Mouse (Mus musculus) Patski (cell line): ENCODE measurements at regions not wholly inside any gene's neighbourhood (a gene's known extent, or its start where the extent isn't known, plus 50 kb on each side); places are given as distances from the start of the nearest gene placed in this dataset.

ENCODE experiments used
- ATAC-seq: fragments of 100-300 bp; one replicate; pipeline ENCODE4 v1.8.0; 2021
- CTCF ChIA-PET: fragments of 350-600 bp; sonication (Branson Sonifier 250); formaldehyde crosslinking; loops from one replicate; lab custom pipeline; 2022; ENCODE audit warnings: inconsistent platforms; lab: Charles Lee
- POLR2A ChIA-PET: fragments of 350-600 bp; sonication (Branson Sonifier 250); formaldehyde crosslinking; loops from one replicate; lab custom pipeline; 2022; ENCODE audit warnings: antibody characterized with exemption, inconsistent platforms; lab: Charles Lee
- DNase-seq: peaks from one replicate; pipeline ENCODE4 v3.0.0-alpha.2; 2011; ENCODE audit warnings: low read depth, low spot score
- H3K27me3 ChIP-seq: fragments of 371-371 bp; one replicate; pipeline ENCODE4 v1.5.1; 2021
- CTCF ChIP-seq: fragments of 100-300 bp; IDR thresholded peaks from one replicate; pipeline ENCODE4 v1.5.1; 2021
- in situ Hi-C: fragments of 300-500 bp; cut with MboI; formaldehyde crosslinking; loops from 3 replicates; pipeline ENCODE4 v1.11.1; 2018; ENCODE audit warnings: low pct_unique_long_range_greater_than_20kb, mixed read lengths

DNA sequence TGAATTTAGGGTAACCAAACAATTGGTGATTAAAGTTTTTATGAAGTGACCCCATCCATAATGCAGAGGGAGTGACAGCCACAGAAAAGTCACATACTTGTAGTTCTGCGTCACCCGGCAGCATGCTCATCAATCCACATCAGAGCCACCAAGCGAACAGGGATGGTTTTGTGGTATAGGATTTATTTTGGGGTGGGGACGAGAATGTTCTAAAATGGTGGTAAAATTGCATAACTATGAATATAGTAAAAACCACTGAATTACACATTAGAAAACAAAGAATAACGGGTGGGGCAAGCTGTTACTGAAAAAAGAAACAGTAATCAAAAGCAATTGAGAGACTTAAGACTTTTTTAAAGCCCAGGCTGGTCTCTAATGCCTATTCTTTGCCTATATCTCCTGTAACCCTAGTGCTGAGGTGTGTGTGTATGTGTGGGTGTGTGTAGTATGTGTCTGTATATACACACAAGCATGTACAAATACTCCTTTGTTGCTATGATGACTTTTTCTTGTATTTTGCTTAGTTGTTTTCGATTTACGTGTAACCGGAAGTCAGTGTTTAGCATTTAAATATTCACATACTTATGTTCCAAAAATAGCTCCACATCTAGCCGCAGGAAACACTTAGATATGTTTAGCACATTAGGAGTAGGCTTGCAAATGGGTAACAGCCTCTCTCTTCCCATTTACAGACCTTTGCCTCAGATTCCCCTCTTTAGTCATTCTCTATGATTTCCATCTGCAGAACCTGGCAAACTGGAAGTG is 57.4 kb upstream of the Jak2 start:
- ChIA-PET CTCF (no interaction called here), POLR2A (no interaction called here)
- H3K27me3 ChIP-seq: peaks cover 4% of the 10 kb centered on the region
- ATAC-seq: no peak
- in situ Hi-C loops: no loop called here
- DNase-seq: no peak
- no peak for TF ChIP-seq CTCF

DNA sequence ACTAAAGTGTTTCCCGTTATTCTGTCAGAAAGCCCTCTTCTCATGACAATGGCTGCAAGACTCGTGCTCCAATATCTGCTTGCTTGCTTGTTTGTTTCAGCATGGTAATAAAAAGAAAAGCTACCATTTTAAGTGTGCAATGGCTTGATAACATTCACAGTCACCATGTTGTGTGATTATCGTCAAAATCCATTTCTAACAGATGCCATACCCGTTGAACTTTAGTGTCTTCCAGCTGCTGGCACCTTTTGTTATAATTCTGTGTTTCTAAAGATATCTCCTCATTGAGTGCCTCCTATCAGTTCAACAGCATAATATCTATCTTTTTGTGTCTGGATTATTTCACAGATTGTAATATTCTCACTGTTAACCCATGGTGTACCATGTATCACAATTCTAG is 55.4 kb upstream of the Jak2 start:
- H3K27me3 ChIP-seq: peaks cover 4% of the 10 kb centered on the region
- ChIA-PET POLR2A (no interaction called here), CTCF (interaction anchor here (1.9 kb wide), 1 partner anchor 11 kb away, joined by 5 read pairs; no protein-coding TSS in a partner anchor)
- DNase-seq: no peak
- TF ChIP-seq CTCF: no peak
- no peak for ATAC-seq
- in situ Hi-C loops: no loop called here

DNA sequence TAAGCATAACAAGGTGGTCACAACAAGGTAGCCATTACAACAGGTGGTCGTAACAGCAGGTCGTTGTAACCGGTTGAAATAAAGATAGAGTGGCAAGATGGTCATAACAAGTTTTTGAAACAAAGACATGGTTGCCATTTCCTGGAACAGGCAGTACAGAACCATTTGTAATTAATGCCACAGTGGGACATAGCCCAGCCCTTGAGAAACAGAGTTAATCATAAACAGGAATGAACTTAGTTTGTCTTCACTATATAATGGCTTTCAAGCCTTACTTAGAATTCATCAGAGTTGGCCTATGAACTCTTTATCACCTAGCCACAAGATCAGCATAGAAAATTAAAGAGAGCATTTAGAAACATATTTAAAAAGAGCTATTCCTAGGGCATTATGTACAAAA is 53.0 kb upstream of the Jak2 start:
- TF ChIP-seq CTCF: no peak
- ChIA-PET POLR2A (interaction anchor here (0.6 kb wide), 1 partner anchor 712 kb away, joined by 3 read pairs; no protein-coding TSS in a partner anchor), CTCF (interaction anchor here (2.0 kb wide), 1 partner anchor 10 kb away, joined by 7 read pairs; no protein-coding TSS in a partner anchor)
- no peak for DNase-seq
- ATAC-seq: no peak
- in situ Hi-C loops: no loop called here
- H3K27me3 ChIP-seq: no peaks in the 10 kb centered on the region

DNA sequence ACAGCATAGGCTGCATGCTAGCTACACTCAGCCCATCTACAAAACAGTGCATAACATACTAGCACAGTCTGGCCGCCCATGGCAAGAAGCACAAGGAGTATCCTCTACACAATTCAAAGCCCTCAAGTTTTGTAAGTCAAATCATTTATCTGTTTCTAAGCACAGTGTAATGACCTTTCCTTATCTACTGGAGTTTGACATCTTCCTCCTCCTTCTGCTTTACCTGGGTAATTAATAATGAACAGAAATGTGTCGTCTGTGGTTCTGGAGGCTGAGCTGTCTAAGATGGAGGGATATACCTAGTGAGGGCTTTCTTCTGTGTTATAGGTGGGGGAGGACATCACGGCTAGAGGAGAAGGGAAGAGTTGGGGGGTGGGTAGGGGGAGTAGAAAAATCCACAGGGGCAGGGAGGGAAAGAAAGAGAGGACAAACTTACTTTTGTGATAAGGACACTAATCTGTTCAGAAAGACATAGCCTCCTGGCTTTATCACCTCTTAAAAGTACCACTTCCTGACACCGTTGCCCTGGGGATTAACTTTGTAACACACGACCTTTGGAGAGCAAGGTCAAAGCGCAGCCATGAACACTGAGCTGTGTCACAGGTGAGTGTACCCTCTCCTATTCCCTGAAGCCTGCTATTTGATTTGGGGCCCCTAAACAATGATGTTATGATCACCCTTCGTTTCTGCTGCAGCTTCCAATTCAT is 52.4 kb upstream of the Jak2 start:
- ATAC-seq: no peak
- POLR2A ChIA-PET: no interaction called here

DNA sequence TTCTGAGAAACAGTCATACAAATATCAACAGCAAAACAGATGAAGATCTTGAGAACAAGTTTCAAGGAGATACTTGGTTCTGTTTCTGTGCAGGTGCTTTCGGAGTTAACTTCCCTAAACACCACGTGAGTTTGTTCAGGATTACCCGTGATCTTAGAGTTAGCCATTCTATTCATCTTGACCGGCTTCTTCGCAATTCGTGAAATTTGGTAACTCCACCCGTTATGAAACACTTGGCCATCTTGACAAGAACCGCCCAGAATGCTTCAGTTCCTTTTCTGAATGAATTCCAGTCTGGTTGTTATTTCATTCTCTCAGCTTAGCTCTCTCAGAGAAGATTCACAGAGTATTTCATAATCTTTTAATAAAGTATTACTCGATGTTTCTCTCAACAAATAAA is 50.0 kb upstream of the Jak2 start:
- TF ChIP-seq CTCF: no peak
- POLR2A ChIA-PET: no interaction called here

More for the DNA sequence above, 52.4 kb upstream of the Jak2 start:
- CTCF ChIA-PET: interaction anchor here (2.0 kb wide), 1 partner anchor 11 kb away, joined by 7 read pairs; no protein-coding TSS in a partner anchor
- no peak for TF ChIP-seq CTCF
- in situ Hi-C loops: no loop called here
- DNase-seq: no peak
- H3K27me3 ChIP-seq: no peaks in the 10 kb centered on the region

More for the DNA sequence above, 50.0 kb upstream of the Jak2 start:
- in situ Hi-C loops: no loop called here
- no peaks in the 10 kb centered on the region for H3K27me3 ChIP-seq
- no peak for DNase-seq
- CTCF ChIA-PET: no interaction called here
- ATAC-seq: no peak
